In the genomic region with DNA sequence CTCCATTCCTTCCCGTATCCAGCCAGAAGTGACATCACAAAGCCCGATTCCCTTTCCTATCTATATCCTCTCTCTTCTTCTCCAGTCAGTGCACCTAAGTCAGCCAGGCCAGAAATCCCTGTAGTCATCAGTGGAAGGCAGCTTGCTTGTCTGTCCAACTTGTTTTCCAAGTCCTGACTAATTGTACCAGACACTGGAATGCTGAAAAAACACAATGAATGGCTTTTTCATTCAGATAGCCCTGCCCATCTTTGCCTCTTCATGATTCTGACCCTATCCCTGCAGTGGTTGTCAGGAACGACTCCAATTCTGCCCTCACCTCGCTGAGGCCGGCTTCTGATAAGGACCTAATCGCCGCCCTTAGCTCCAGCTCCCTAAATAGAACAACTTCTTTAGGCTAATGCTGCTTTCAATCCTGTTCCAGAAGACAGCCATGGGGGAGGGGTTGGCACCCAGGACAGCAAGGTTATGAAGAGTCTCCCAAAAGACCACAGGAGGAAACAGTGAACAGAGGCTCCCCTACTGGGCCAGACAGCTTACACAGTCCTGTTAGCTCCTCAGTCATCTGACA, we compare ENCODE assay signal across 8 mouse cellular contexts.
A peak's percentile ranks its signal among the peaks of the same experiment; 100 is the strongest.
DNase-seq lines count a peak whose midpoint lies in the region; ATAC-seq and TF ChIP-seq lines count a peak whose summit lies in the region.

No protein-coding gene starts in this region.

- H3K79me2 ChIP-seq in CH12.LX (replicated peaks; ENCODE audit: control insufficient read depth, extremely low read depth, insufficient read depth, poor library complexity, severe bottlenecking) = peaks cover 62% of the 10 kb centered on the region
- 0 out of 2 replicates have a peak, but pooled peaks cover 2% of the 10 kb centered on the region for H3K79me2 ChIP-seq in heart, adult 2 months (replicated peaks; ENCODE audit: control insufficient read depth, insufficient read depth, low read length)

- ATAC-seq in liver, embryonic 15.5 days (ENCODE audit: insufficient read depth) = peak; percentile 49

- in situ Hi-C loops in CH12.LX (cut with MboI; ENCODE audit: low pct_ligation_motif_present, low pct_unique_long_range_greater_than_20kb, low sequenced_read_pairs) = no loop called here

- no peak overlapping the region for H3K9ac ChIP-seq in CH12.LX (ENCODE audit: insufficient read depth, low read depth)
- H3K9ac ChIP-seq in heart, adult 2 months (ENCODE audit: low read depth, low read length) = peak overlapping the region; percentile 25
- H3K9ac ChIP-seq in liver, embryonic 15.5 days = no peak overlapping the region

- H3K9me3 ChIP-seq in CH12.LX (replicated peaks; ENCODE audit: low read length) = no peaks in the 10 kb centered on the region
- no peaks in the 10 kb centered on the region for H3K9me3 ChIP-seq in liver, embryonic 15.5 days (replicated peaks)

- peak; percentile 29 for DNase-seq in gastrocnemius, adult 2 months
- DNase-seq in gastrocnemius, postnatal 10 days = no peak
- peak; percentile 41 for DNase-seq in CH12.LX (ENCODE audit: extremely low read depth)
- DNase-seq in heart, adult 2 months = peak; percentile 61 to 69
- DNase-seq in cerebellum, adult 8-10 months = no peak
- DNase-seq in right cerebral cortex, postnatal 14 days = no peak
- DNase-seq in kidney, adult 18-20 months = no peak

- no peak for TF ChIP-seq CTCF in gastrocnemius, adult 2 months (IDR thresholded peaks at IDR 0.05)
- no peak for TF ChIP-seq CTCF in CH12.LX (conservative IDR thresholded peaks at IDR 0.05 in 1 of 2, IDR thresholded peaks at IDR 0.05 in 1 of 2; ENCODE audit: low read depth in 2 of 2, low read length in 2 of 2)
- peak; percentile 30; the same call in 1 of the 2 replicates for TF ChIP-seq CTCF in heart, adult 2 months (IDR thresholded peaks at IDR 0.05)

- peak overlapping the region; percentile 27 for H3K4me2 ChIP-seq in CH12.LX (ENCODE audit: insufficient read depth, low read depth, poor library complexity, severe bottlenecking)
- H3K4me2 ChIP-seq in liver, embryonic 15.5 days = 0 out of 2 replicates have a peak overlapping the region, but pooled peaks have one; percentile 4

- no peak for TF ChIP-seq POLR2A in CH12.LX (IDR thresholded peaks at IDR 0.05; ENCODE audit: low read depth, low read length)
- TF ChIP-seq POLR2A in heart, adult 2 months (IDR thresholded peaks at IDR 0.05; ENCODE audit: insufficient read depth, low read depth, low read length) = peak; percentile 38; the same call in 1 of the 2 replicates

- intact Hi-C loops in gastrocnemius, adult 2 months (cut with DNase I) = no loop called here
- intact Hi-C loops in heart, adult 2 months (cut with DNase I) = no loop called here

- peak overlapping the region; percentile 71 for H3K27ac ChIP-seq in gastrocnemius, adult 2 months
- peak overlapping the region; percentile 98 for H3K27ac ChIP-seq in CH12.LX (ENCODE audit: insufficient read depth, low read depth)
- peak overlapping the region; percentile 88 for H3K27ac ChIP-seq in heart, adult 2 months
- H3K27ac ChIP-seq in liver, embryonic 15.5 days (replicated peaks) = no peak overlapping the region

- 10% methylated on average over 7 of the region's 7 CpGs for WGBS in heart, adult 2 months
- 18% methylated on average over 7 of the region's 7 CpGs for WGBS in liver, embryonic 15.5 days (ENCODE audit: insufficient replicate concordance)

- peaks cover 16 to 68% of the 10 kb centered on the region in 2 experiments for H3K4me1 ChIP-seq in CH12.LX (ENCODE audit: control insufficient read depth in 1 of 2, insufficient read depth in 2 of 2)
- H3K4me1 ChIP-seq in heart, adult 2 months (ENCODE audit: control insufficient read depth, insufficient read depth, low read length) = peaks cover 21% of the 10 kb centered on the region
- H3K4me1 ChIP-seq in liver, embryonic 15.5 days (replicated peaks) = peaks cover 34% of the 10 kb centered on the region

- no peaks in the 10 kb centered on the region for H3K36me3 ChIP-seq in CH12.LX (replicated peaks in 1 of 2; ENCODE audit: control insufficient read depth in 1 of 2, insufficient read depth in 1 of 2, low read length in 1 of 2)
- H3K36me3 ChIP-seq in heart, adult 2 months (ENCODE audit: control insufficient read depth, insufficient read depth, low read length) = peaks cover 13% of the 10 kb centered on the region
- no peaks in the 10 kb centered on the region for H3K36me3 ChIP-seq in liver, embryonic 15.5 days (replicated peaks)

- dilution Hi-C loops in CH12.LX (cut with MboI; ENCODE audit: extremely low pct_ligation_motif_present, extremely low pct_unique_long_range_greater_than_20kb, low sequenced_read_pairs) = no loop called here

- no peak for TF ChIP-seq EP300 in CH12.LX (IDR thresholded peaks at IDR 0.05; ENCODE audit: low read length)
- no peak for TF ChIP-seq EP300 in heart, adult 2 months (IDR thresholded peaks at IDR 0.05; ENCODE audit: insufficient read depth, low read depth, low read length)

- no peaks in the 10 kb centered on the region for H3K27me3 ChIP-seq in CH12.LX (replicated peaks)
- no peaks in the 10 kb centered on the region for H3K27me3 ChIP-seq in heart, adult 2 months (ENCODE audit: control insufficient read depth, insufficient read depth, low read length)
- no peaks in the 10 kb centered on the region for H3K27me3 ChIP-seq in liver, embryonic 15.5 days

- H3K4me3 ChIP-seq in gastrocnemius, adult 2 months = no peak overlapping the region
- H3K4me3 ChIP-seq in CH12.LX (replicated peaks in 1 of 3; ENCODE audit: low read depth in 2 of 3, low read length in 2 of 3, poor library complexity in 1 of 3) = peak overlapping the region in 1 of 3 experiments; percentile 66
- peak overlapping the region; percentile 38 for H3K4me3 ChIP-seq in heart, adult 2 months
- no peak overlapping the region for H3K4me3 ChIP-seq in liver, embryonic 15.5 days (replicated peaks)

- no peak; the same call in 1 of the 2 replicates for TF ChIP-seq RAD21 in CH12.LX (IDR thresholded peaks at IDR 0.05; ENCODE audit: low read depth, low read length)

TF ChIP-seq in CH12.LX, 34 proteins besides CTCF, POLR2A, EP300 and RAD21:
- TF ChIP-seq TBP (conservative IDR thresholded peaks at IDR 0.05; ENCODE audit: low read depth, low read length) (no peak), JUN (IDR thresholded peaks at IDR 0.05; ENCODE audit: insufficient read depth, low read depth, low read length) (no peak), CHD2 (IDR thresholded peaks at IDR 0.05; ENCODE audit: low read length) (no peak), BHLHE40 (IDR thresholded peaks at IDR 0.05; ENCODE audit: low read depth, low read length) (no peak), PAX5 (IDR thresholded peaks at IDR 0.05; ENCODE audit: low read length) (no peak), MEF2A (IDR thresholded peaks at IDR 0.05; ENCODE audit: borderline replicate concordance, low read depth, low read length) (no peak), JUND (conservative IDR thresholded peaks at IDR 0.05; ENCODE audit: low read depth, low read length) (no peak), IRF4 (IDR thresholded peaks at IDR 0.05; ENCODE audit: low read depth, low read length) (no peak), ZMIZ1 (IDR thresholded peaks at IDR 0.05; ENCODE audit: low read depth, low read length) (no peak), USF2 (conservative IDR thresholded peaks at IDR 0.05; ENCODE audit: low read depth, low read length) (no peak), GABPA (IDR thresholded peaks at IDR 0.05; ENCODE audit: insufficient replicate concordance, low read depth, low read length) (no peak), ELF1 (IDR thresholded peaks at IDR 0.05; ENCODE audit: low read depth, low read length) (no peak), ZKSCAN1 (IDR thresholded peaks at IDR 0.05; ENCODE audit: borderline replicate concordance, low read depth, low read length) (no peak)

Comparison
In these comparisons a context has a peak if more than half of its experiments do, and no peak if none do; other contexts are left out.
1. DNase-seq: peak in gastrocnemius, adult 2 months (single experiment), CH12.LX (single experiment) and heart, adult 2 months (2 of 2); none in gastrocnemius, postnatal 10 days (single experiment), cerebellum, adult 8-10 months (single experiment), right cerebral cortex, postnatal 14 days (single experiment) and kidney, adult 18-20 months (single experiment).